Mouse (Mus musculus): ENCODE results near the gene Atxn7. TPM values are rescaled to one million over a fixed set of nuclear protein-coding genes. Genes with fewer than 3 reads are reported as not detected.
A peak's percentile ranks its signal among the peaks of the same experiment; 100 is the strongest.
"Not testable (repeated sequence)": the region's sequence is repeated elsewhere in the genome, so short reads cannot be mapped to it uniquely, and the experiment has no call there.

Atxn7 gene
- polyA plus RNA-seq, 3 experiments from 2014 or later = 8.8 to 16.5 (median 15.6) TPM

DNA sequence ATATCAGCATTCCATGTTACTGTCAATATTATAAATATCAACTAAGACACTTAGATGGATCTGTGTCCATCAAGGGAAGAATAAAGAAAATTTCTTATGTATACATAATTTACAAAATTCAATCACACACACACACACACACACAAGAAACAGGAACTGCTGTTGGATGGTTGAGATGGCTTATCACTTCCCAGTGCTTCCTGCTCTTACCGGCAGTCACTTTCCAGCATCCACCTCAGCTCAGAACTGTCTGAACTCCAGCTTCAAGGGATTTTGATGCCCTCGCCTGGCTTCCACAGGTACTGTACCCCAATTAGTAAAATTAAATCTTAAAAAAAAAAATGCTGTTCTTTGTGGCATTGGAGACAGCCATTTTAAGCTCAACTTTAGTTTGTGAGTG is 27.2 kb downstream of the Atxn7 start:
- no peak for ATAC-seq

DNA sequence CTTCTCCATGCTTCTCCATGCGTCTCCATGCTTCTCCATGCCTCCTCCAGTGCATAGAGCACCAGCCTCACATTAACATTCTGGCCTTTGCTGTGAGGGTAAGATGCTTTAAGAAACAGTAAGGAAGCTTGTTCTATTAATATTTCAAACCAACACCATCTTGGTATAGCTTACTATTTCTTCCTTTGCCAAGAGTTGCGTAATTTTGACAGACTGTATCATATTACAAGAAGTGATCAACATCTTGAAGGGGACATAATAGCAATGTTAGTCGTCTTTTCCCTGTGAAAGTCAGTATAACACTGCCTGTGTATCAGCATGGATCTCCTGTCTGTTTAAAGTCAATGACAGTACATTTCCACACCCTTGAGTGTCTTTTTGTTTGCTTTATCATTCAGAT is 29.5 kb downstream of the Atxn7 start:
- ATAC-seq = no peak

DNA sequence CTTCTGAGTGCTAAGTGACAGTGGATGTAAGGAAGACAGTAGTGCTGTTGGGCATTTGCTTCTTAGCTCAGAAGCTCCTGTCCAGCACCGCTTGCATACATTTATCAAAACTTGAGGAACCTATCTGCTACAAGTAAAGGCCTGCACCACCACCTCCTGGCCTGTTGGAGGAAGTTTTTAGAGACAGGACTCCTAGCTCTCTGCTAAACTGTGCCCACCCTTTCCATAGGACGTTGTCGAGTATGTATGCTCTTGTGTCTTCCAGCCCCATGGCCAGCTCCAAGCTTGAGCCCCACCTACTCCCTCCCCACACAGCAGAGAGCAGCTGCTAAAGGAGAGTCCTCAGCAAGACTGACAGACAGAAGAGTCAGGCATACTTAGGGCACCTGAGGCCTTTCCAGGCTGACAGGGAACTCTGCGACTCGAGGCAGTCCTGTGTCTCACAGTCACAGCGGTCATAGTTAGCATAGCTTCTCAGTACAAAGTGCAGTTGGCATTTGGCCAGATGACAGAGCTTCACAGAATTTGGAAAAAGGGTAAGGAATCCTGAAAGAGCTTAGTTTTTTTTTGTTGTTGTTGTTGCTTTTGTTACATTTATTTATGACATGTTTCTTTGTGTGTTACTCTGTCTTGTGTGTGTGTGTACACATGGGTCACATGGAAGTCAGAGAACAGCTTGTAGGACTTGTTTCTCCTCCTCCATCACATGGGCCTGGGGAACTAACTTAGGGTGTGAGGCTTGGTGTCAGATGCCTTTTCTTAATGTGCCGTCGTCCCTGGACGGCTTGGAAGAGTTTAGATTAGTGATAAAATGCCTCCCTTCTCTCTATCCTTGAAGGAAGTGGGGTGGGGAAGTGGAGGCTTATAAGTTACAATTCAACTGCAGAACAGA is 34.2 kb downstream of the Atxn7 start:
- no peak for ATAC-seq

- no peak for ATAC-seq
Measured at GRCm38 (mm10) chr14:14002771-14003170, 41.5 kb downstream of the Atxn7 start.

- no peak for ATAC-seq
Measured at GRCm38 (mm10) chr14:14009712-14010111, 48.5 kb downstream of the Atxn7 start.

DNA sequence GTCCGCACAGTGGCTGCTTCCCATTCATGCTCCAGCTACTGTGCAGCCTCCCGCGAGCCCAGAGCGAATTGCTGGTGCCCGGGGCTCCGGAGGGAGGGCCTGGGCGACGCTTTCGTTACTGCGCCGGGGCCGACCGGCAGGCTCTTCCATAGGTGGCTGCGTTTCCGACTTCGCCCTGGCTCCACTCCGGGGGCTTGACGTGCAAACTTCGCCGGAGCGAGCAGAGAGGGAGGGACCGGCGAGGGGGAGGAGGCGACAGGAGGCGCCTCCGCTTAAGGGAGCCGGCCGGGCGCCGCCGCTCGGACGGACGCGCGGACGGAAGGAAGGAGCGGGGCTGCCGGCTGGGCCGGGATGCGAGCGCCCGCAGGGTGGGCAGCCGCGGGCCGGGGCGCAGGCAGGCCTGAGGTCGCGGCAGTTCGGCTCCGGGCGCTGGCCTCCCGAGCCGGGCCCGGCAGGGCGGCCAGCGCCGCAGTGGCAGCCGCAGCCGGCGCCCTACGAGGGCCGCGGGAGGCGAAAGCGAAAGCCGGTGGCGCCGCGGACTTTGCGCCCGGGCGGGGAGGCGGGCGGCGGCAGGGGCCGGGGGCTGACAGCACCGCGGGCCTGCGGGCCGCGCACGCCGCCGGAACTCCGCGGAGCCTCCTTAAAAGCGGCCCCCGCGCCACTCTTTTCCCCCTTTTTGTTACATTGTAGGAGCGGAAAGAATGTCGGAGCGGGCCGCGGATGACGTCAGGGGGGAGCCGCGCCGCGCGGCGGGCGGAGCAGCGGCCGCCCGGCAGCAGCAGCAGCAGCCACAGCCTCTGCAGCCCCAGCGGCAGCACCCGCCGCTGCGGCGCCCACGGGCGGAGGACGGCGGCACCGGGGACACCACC is 51.4 kb downstream of the Atxn7 start:
- peak; percentile 84 for ATAC-seq

GRCm38 (mm10) chr14:14013252-14013711 is 52.0 kb downstream of the Atxn7 start:
- ATAC-seq = peak; percentile 14

- no peak for ATAC-seq
Measured at GRCm38 (mm10) chr14:14014636-14015375, 53.6 kb downstream of the Atxn7 start.

- ATAC-seq = peak; percentile 95
Measured at GRCm38 (mm10) chr14:14019155-14019894, 58.1 kb downstream of the Atxn7 start.

GRCm38 (mm10) chr14:14021244-14021643 is 60.0 kb downstream of the Atxn7 start:
- no peak for ATAC-seq

DNA sequence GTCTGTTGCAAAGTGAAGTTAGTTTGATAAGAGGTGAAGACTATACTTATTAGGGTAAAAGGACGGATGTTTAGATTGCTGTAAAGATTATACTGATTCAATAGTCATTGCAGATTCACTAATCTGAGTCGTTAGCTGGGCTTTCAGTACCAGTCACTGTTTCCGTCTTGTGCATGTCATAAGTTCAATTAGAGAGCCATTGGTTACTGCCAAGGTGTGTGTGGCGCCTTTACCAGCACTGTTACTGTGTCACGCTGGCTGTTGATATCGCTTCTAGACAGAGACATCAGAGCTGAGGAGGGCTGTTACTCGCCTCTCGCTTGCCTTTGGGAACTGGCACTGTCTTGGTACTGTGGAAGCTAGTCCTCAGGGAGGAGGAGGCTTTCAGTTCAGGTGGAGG is 64.6 kb downstream of the Atxn7 start:
- ATAC-seq = peak; percentile 91

GRCm38 (mm10) chr14:14030621-14031020 is 69.4 kb downstream of the Atxn7 start:
- no peak for ATAC-seq

- no peak for ATAC-seq
Measured at GRCm38 (mm10) chr14:14032842-14033241, 71.6 kb downstream of the Atxn7 start.

DNA sequence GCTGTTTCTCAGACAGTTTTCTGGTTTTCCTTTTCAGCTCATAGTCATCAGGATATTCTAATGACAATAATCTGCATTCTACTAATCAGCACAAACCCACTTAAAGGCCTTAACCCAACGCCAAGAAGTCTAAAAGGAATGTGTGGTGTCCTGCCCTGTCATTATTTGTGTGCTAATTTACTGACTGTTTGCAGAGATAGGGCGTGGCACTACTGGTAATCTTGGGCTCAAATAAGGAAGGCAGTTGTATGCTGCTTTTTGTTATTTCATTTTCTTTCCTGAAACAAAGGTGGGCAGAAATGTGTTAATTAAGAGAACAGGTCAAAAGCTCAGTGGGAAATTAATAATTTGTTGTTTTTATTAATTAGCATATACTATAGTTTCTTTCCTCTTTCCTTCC is 75.1 kb downstream of the Atxn7 start:
- ATAC-seq = no peak

DNA sequence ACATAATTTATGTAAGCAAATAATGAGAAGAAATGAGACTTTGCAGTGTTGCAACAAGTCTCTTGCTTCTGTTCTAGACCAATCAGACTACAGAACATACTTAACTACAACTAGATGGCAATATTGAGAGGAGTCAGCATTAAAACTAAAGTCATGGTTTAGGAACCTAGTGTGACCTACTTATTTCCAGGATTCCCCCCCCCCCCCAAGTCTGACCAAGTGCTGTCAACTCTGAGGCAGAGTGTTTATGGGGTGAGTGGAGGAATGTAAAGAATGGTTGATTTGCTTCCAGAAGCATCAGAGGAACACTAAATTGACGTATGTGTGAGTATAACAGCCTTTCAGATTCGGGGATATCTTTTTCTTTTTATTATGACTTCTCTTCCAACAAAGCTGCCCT is 77.0 kb downstream of the Atxn7 start:
- ATAC-seq = no peak

DNA sequence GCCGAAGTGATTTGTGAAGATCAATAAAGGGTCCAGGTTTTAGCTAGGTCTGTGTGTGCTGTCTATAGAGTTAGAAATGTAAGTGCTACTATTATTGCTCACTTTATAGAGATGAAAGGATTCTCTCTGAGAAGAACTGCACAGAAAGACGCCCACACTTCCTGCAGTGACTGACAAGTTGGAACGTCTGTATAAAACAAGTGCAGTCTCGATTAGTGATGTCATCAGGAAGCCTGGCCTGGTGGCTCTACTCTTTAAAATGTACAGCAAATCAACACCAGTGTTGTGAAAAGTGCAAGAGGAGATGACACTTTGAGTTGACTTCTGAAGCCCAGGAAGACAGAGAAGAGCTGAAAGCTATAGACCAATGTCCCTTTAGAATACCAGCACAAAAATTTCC is 81.1 kb downstream of the Atxn7 start:
- peak; percentile 100 for ATAC-seq

GRCm38 (mm10) chr14:14054386-14054785 is 93.1 kb downstream of the Atxn7 start:
- ATAC-seq = peak; percentile 85

GRCm38 (mm10) chr14:14059606-14060005 is 98.4 kb downstream of the Atxn7 start:
- not testable (repeated sequence) for ATAC-seq

GRCm38 (mm10) chr14:14062531-14063245 is 101.4 kb downstream of the Atxn7 start:
- ATAC-seq = no peak

DNA sequence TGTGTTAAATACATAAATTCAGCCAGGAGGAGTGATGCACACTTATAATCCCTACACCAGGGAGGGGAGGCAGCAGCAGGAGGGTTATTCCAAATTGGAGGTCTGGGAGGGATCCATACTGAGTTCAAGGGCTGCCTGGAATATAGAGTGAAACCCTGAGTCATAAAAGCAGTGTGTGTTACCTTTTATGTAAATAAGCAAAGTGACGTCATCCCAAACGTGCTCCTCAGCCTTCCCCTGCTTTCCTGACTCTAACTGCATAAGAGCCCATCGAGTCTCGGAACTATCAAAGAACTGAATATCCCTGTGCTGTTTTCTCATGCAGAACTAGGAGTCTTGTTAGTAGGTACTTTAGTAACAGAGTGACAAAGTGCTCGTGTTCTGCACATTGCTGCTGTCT is 102.1 kb downstream of the Atxn7 start:
- no peak for ATAC-seq

DNA sequence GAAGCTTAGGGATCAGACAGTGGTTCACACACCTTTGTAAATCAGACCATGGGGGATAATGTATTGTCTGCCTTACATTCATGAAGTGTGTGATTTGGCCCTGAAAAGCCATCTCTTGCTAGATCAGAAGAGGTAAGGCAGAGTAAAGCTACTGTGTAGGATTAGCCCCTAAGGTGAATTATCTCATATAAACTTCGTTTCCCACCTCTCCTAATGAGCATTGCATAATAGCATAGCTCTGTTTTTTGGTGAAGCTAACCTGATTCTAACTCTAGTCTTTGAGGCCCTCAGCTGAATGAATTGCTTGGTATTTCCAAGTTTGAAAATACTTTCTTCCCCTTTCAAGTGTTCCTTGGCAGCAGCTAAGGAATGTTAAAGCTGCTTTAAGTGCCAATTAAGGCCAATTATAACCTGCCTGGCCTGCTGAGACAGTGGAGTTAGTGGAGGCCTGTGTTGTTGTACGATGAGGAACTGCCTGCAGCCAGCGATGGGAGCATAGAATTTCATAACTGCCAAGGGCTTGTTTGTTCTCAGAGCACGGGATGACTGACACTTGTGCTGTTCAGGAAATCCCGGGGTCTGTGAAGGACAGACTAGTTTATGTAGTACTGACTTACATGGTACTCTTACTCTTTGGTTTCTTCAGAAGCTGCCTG is 103.4 kb downstream of the Atxn7 start:
- ATAC-seq = no peak
